Mouse (Mus musculus): ENCODE measurements at regions not wholly inside any gene's neighbourhood (a gene's known extent, or its start where the extent isn't known, plus 50 kb on each side); places are given as distances from the start of the nearest gene placed in this dataset.

GRCm38 (mm10) chr15:52207271-52207670, 1677.4 kb upstream of the Gm7489 start:
- DNase-seq (ENCODE audit: low spot score): no peak
- Histone ChIP-seq H3K9me3 (replicated peaks) (no peaks in the 10 kb centered on the region), H3K36me3 (replicated peaks) (no peaks in the 10 kb centered on the region), H3K4me1 (ENCODE audit: insufficient read depth, low read depth, low read length) (no peaks in the 10 kb centered on the region), H3K4me3 (ENCODE audit: low read depth, low read length) (no peak overlapping the region), H3K27me3 (ENCODE audit: insufficient read depth, low read length) (no peaks in the 10 kb centered on the region; the same call in none of the 2 replicates)
- ATAC-seq (ENCODE audit: extremely low read depth, insufficient number of reproducible peaks, low FRiP score, poor library complexity, severe bottlenecking): no peak
- no peak for TF ChIP-seq GATA2 (IDR thresholded peaks at IDR 0.05; ENCODE audit: borderline replicate concordance, low read depth, low read length)
- TF ChIP-seq POLR2AphosphoS5 (IDR thresholded peaks at IDR 0.05; ENCODE audit: insufficient replicate concordance, low read depth, low read length): no peak
- TF ChIP-seq CTCF (IDR thresholded peaks at IDR 0.05; ENCODE audit: low read depth, low read length): no peak
- no peak for TF ChIP-seq GATA1 (IDR thresholded peaks at IDR 0.05; ENCODE audit: borderline replicate concordance, low read length)
- TF ChIP-seq TAL1 (conservative IDR thresholded peaks at IDR 0.05; ENCODE audit: low read depth, low read length): no peak

- Histone ChIP-seq H3K4me3 (ENCODE audit: low read depth, low read length) (no peak overlapping the region), H3K36me3 (replicated peaks) (no peaks in the 10 kb centered on the region), H3K4me1 (ENCODE audit: insufficient read depth, low read depth, low read length) (no peaks in the 10 kb centered on the region), H3K9me3 (replicated peaks) (no peaks in the 10 kb centered on the region), H3K27me3 (ENCODE audit: insufficient read depth, low read length) (no peaks in the 10 kb centered on the region)
- no peak for ATAC-seq (ENCODE audit: extremely low read depth, insufficient number of reproducible peaks, low FRiP score, poor library complexity, severe bottlenecking)
- no peak for DNase-seq (ENCODE audit: low spot score)
- TF ChIP-seq TAL1 (conservative IDR thresholded peaks at IDR 0.05; ENCODE audit: low read depth, low read length): no peak
- no peak for TF ChIP-seq POLR2AphosphoS5 (IDR thresholded peaks at IDR 0.05; ENCODE audit: insufficient replicate concordance, low read depth, low read length)
- TF ChIP-seq CTCF (IDR thresholded peaks at IDR 0.05; ENCODE audit: low read depth, low read length): no peak
- no peak for TF ChIP-seq GATA1 (IDR thresholded peaks at IDR 0.05; ENCODE audit: borderline replicate concordance, low read length)
- TF ChIP-seq GATA2 (IDR thresholded peaks at IDR 0.05; ENCODE audit: borderline replicate concordance, low read depth, low read length): no peak
Observed at GRCm38 (mm10) chr15:52232442-52232841, 1652.3 kb upstream of the Gm7489 start.

- no peak for TF ChIP-seq TAL1 (conservative IDR thresholded peaks at IDR 0.05; ENCODE audit: low read depth, low read length)
- TF ChIP-seq CTCF (IDR thresholded peaks at IDR 0.05; ENCODE audit: low read depth, low read length): no peak
- no peak for TF ChIP-seq POLR2AphosphoS5 (IDR thresholded peaks at IDR 0.05; ENCODE audit: insufficient replicate concordance, low read depth, low read length)
- TF ChIP-seq GATA1 (IDR thresholded peaks at IDR 0.05; ENCODE audit: borderline replicate concordance, low read length): no peak
- no peak for TF ChIP-seq GATA2 (IDR thresholded peaks at IDR 0.05; ENCODE audit: borderline replicate concordance, low read depth, low read length)
- no peaks in the 10 kb centered on the region for H3K4me1 ChIP-seq (ENCODE audit: insufficient read depth, low read depth, low read length)
- H3K36me3 ChIP-seq (replicated peaks): no peaks in the 10 kb centered on the region
- H3K9me3 ChIP-seq (replicated peaks): no peaks in the 10 kb centered on the region
- DNase-seq (ENCODE audit: low spot score) (no peak), ATAC-seq (ENCODE audit: extremely low read depth, insufficient number of reproducible peaks, low FRiP score, poor library complexity, severe bottlenecking) (no peak)
- no peaks in the 10 kb centered on the region for H3K27me3 ChIP-seq (ENCODE audit: insufficient read depth, low read length)
- no peak overlapping the region for H3K4me3 ChIP-seq (ENCODE audit: low read depth, low read length)
Observed at GRCm38 (mm10) chr15:52236220-52236619, 1648.5 kb upstream of the Gm7489 start.

- no peaks in the 10 kb centered on the region for H3K36me3 ChIP-seq (replicated peaks)
- H3K4me3 ChIP-seq (ENCODE audit: low read depth, low read length): no peak overlapping the region
- no peak for DNase-seq (ENCODE audit: low spot score)
- ATAC-seq (ENCODE audit: extremely low read depth, insufficient number of reproducible peaks, low FRiP score, poor library complexity, severe bottlenecking): no peak
- H3K9me3 ChIP-seq (replicated peaks): no peaks in the 10 kb centered on the region
- no peaks in the 10 kb centered on the region for H3K27me3 ChIP-seq (ENCODE audit: insufficient read depth, low read length)
- TF ChIP-seq CTCF (IDR thresholded peaks at IDR 0.05; ENCODE audit: low read depth, low read length) (no peak), GATA2 (IDR thresholded peaks at IDR 0.05; ENCODE audit: borderline replicate concordance, low read depth, low read length) (no peak), POLR2AphosphoS5 (IDR thresholded peaks at IDR 0.05; ENCODE audit: insufficient replicate concordance, low read depth, low read length) (no peak), TAL1 (conservative IDR thresholded peaks at IDR 0.05; ENCODE audit: low read depth, low read length) (no peak), GATA1 (IDR thresholded peaks at IDR 0.05; ENCODE audit: borderline replicate concordance, low read length) (no peak)
- no peaks in the 10 kb centered on the region for H3K4me1 ChIP-seq (ENCODE audit: insufficient read depth, low read depth, low read length)
Observed at GRCm38 (mm10) chr15:52242890-52243289, 1641.8 kb upstream of the Gm7489 start.
